Mouse (Mus musculus): ENCODE measurements around the gene Nkain2. TPM values are rescaled to one million over a fixed set of nuclear protein-coding genes. Genes with fewer than 3 reads are reported as not detected.

Nkain2 gene
- total and polyA plus RNA-seq, 3 experiments: 0.08 to 0.18 TPM; not detected in 1

DNA sequence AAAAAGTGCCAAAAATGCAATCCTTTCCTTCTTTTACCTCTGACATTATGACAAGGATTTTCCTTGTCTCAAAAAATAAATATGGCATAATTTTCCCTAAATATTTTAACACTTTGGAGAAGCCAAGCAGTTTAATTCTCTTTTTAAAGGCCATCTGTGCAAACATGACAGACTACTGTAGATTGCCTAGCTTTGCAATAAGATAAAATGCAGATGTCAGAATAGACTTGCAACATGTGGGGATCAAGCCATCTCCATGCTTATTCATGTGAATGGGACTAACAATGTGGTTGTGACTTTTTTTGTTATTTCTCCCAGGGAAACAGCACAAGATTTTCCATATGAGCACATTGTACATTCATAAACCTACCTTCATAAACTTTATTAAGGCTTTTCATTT is 476.0 kb downstream of the Nkain2 start:
- no peak overlapping the region for H3K9ac ChIP-seq (ENCODE audit: low read depth, low read length)
- DNase-seq: no peak
- H3K79me2 ChIP-seq (replicated peaks; ENCODE audit: control insufficient read depth, insufficient read depth, low read length): no peaks in the 10 kb centered on the region
- no peak overlapping the region for H3K27ac ChIP-seq
- H3K4me3 ChIP-seq: no peak overlapping the region
- no peaks in the 10 kb centered on the region for H3K27me3 ChIP-seq (ENCODE audit: control insufficient read depth, insufficient read depth, low read length)
- no peaks in the 10 kb centered on the region for H3K36me3 ChIP-seq (ENCODE audit: control insufficient read depth, insufficient read depth, low read length)
- intact Hi-C loops (cut with DNase I): no loop called here
- TF ChIP-seq CTCF (IDR thresholded peaks at IDR 0.05) (no peak), EP300 (IDR thresholded peaks at IDR 0.05; ENCODE audit: insufficient read depth, low read depth, low read length) (no peak), POLR2A (IDR thresholded peaks at IDR 0.05; ENCODE audit: insufficient read depth, low read depth, low read length) (no peak)
- no peaks in the 10 kb centered on the region for H3K4me1 ChIP-seq (ENCODE audit: control insufficient read depth, insufficient read depth, low read length)

DNA sequence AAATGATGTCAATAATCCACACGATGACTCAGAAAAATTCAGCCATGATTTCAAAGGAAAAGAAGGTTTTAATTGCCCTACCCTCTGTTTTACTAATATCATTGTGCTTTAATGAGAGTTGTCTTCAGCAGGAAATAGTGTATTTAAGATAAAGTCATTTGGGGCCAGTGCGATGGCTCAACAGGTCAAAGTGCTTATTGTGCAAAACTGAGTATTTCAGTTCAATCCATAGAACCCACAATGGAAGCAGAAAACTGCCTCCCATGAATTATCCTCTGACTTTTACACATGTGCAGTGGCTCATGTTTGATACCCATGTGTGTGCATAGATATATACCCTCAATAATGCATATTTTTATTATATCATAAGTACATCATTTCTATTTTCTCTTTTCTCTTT is 478.9 kb downstream of the Nkain2 start:
- H3K9ac ChIP-seq (ENCODE audit: low read depth, low read length): no peak overlapping the region
- intact Hi-C loops (cut with DNase I): no loop called here
- TF ChIP-seq CTCF (IDR thresholded peaks at IDR 0.05): no peak
- no peak for TF ChIP-seq POLR2A (IDR thresholded peaks at IDR 0.05; ENCODE audit: insufficient read depth, low read depth, low read length)
- H3K4me1 ChIP-seq (ENCODE audit: control insufficient read depth, insufficient read depth, low read length): no peaks in the 10 kb centered on the region
- 73% methylated on average over 2 of the region's 2 CpGs for WGBS
- H3K27me3 ChIP-seq (ENCODE audit: control insufficient read depth, insufficient read depth, low read length): no peaks in the 10 kb centered on the region
- H3K27ac ChIP-seq: no peak overlapping the region
- H3K4me3 ChIP-seq: no peak overlapping the region
- no peaks in the 10 kb centered on the region for H3K36me3 ChIP-seq (ENCODE audit: control insufficient read depth, insufficient read depth, low read length)
- DNase-seq: no peak
- H3K79me2 ChIP-seq (replicated peaks; ENCODE audit: control insufficient read depth, insufficient read depth, low read length): no peaks in the 10 kb centered on the region

- Histone ChIP-seq H3K9ac (ENCODE audit: low read depth, low read length) (no peak overlapping the region), H3K27me3 (ENCODE audit: control insufficient read depth, insufficient read depth, low read length) (no peaks in the 10 kb centered on the region), H3K4me3 (no peak overlapping the region), H3K27ac (no peak overlapping the region), H3K79me2 (replicated peaks; ENCODE audit: control insufficient read depth, insufficient read depth, low read length) (no peaks in the 10 kb centered on the region), H3K36me3 (ENCODE audit: control insufficient read depth, insufficient read depth, low read length) (no peaks in the 10 kb centered on the region), H3K4me1 (ENCODE audit: control insufficient read depth, insufficient read depth, low read length) (no peaks in the 10 kb centered on the region)
- DNase-seq: no peak
- intact Hi-C loops (cut with DNase I): no loop called here
- TF ChIP-seq POLR2A (IDR thresholded peaks at IDR 0.05; ENCODE audit: insufficient read depth, low read depth, low read length): no peak
- no peak for TF ChIP-seq CTCF (IDR thresholded peaks at IDR 0.05)
- TF ChIP-seq EP300 (IDR thresholded peaks at IDR 0.05; ENCODE audit: insufficient read depth, low read depth, low read length): no peak
- 62% methylated on average over 1 of the region's 1 CpGs for WGBS
Measured at GRCm38 (mm10) chr10:32400961-32401360, 489.3 kb downstream of the Nkain2 start.

- 67% methylated on average over 1 of the region's 1 CpGs for WGBS
- Histone ChIP-seq H3K4me3 (no peak overlapping the region), H3K27ac (no peak overlapping the region), H3K36me3 (ENCODE audit: control insufficient read depth, insufficient read depth, low read length) (no peaks in the 10 kb centered on the region), H3K79me2 (replicated peaks; ENCODE audit: control insufficient read depth, insufficient read depth, low read length) (no peaks in the 10 kb centered on the region), H3K27me3 (ENCODE audit: control insufficient read depth, insufficient read depth, low read length) (no peaks in the 10 kb centered on the region), H3K4me1 (ENCODE audit: control insufficient read depth, insufficient read depth, low read length) (no peaks in the 10 kb centered on the region), H3K9ac (ENCODE audit: low read depth, low read length) (no peak overlapping the region)
- DNase-seq: no peak
- TF ChIP-seq POLR2A (IDR thresholded peaks at IDR 0.05; ENCODE audit: insufficient read depth, low read depth, low read length): no peak
- TF ChIP-seq CTCF (IDR thresholded peaks at IDR 0.05): no peak
- no peak for TF ChIP-seq EP300 (IDR thresholded peaks at IDR 0.05; ENCODE audit: insufficient read depth, low read depth, low read length)
- intact Hi-C loops (cut with DNase I): no loop called here
Measured at GRCm38 (mm10) chr10:32393859-32394521, 496.3 kb downstream of the Nkain2 start.

- no peaks in the 10 kb centered on the region for H3K27me3 ChIP-seq (ENCODE audit: control insufficient read depth, insufficient read depth, low read length)
- intact Hi-C loops (cut with DNase I): no loop called here
- no peaks in the 10 kb centered on the region for H3K4me1 ChIP-seq (ENCODE audit: control insufficient read depth, insufficient read depth, low read length)
- H3K79me2 ChIP-seq (replicated peaks; ENCODE audit: control insufficient read depth, insufficient read depth, low read length): no peaks in the 10 kb centered on the region
- no peak for DNase-seq
- no peak overlapping the region for H3K9ac ChIP-seq (ENCODE audit: low read depth, low read length)
- 71% methylated on average over 1 of the region's 1 CpGs for WGBS
- H3K4me3 ChIP-seq: no peak overlapping the region
- no peak for TF ChIP-seq EP300 (IDR thresholded peaks at IDR 0.05; ENCODE audit: insufficient read depth, low read depth, low read length)
- no peak for TF ChIP-seq POLR2A (IDR thresholded peaks at IDR 0.05; ENCODE audit: insufficient read depth, low read depth, low read length)
- no peak for TF ChIP-seq CTCF (IDR thresholded peaks at IDR 0.05)
- no peak overlapping the region for H3K27ac ChIP-seq
- no peaks in the 10 kb centered on the region for H3K36me3 ChIP-seq (ENCODE audit: control insufficient read depth, insufficient read depth, low read length)
Measured at GRCm38 (mm10) chr10:32393326-32393725, 496.9 kb downstream of the Nkain2 start.

- intact Hi-C loops (cut with DNase I): no loop called here
- TF ChIP-seq EP300 (IDR thresholded peaks at IDR 0.05; ENCODE audit: insufficient read depth, low read depth, low read length): no peak
- no peak for TF ChIP-seq POLR2A (IDR thresholded peaks at IDR 0.05; ENCODE audit: insufficient read depth, low read depth, low read length)
- TF ChIP-seq CTCF (IDR thresholded peaks at IDR 0.05): no peak
- no peaks in the 10 kb centered on the region for H3K36me3 ChIP-seq (ENCODE audit: control insufficient read depth, insufficient read depth, low read length)
- no peak overlapping the region for H3K27ac ChIP-seq
- 84% methylated on average over 9 of the region's 9 CpGs for WGBS
- H3K4me1 ChIP-seq (ENCODE audit: control insufficient read depth, insufficient read depth, low read length): no peaks in the 10 kb centered on the region
- no peaks in the 10 kb centered on the region for H3K79me2 ChIP-seq (replicated peaks; ENCODE audit: control insufficient read depth, insufficient read depth, low read length)
- no peak overlapping the region for H3K9ac ChIP-seq (ENCODE audit: low read depth, low read length)
- no peak overlapping the region for H3K4me3 ChIP-seq
- no peaks in the 10 kb centered on the region for H3K27me3 ChIP-seq (ENCODE audit: control insufficient read depth, insufficient read depth, low read length)
- no peak for DNase-seq
Measured at GRCm38 (mm10) chr10:32312754-32313153, 577.5 kb downstream of the Nkain2 start.

All from heart, adult 2 months (tissue).